Mouse (Mus musculus): ENCODE data around the gene Hist1h4n. TPM values are rescaled to one million over a fixed set of nuclear protein-coding genes. Genes with fewer than 3 reads are reported as not detected.
A peak's percentile ranks its signal among the peaks of the same experiment; 100 is the strongest.
"Not testable (repeated sequence)": the region's sequence is repeated elsewhere in the genome, so short reads cannot be mapped to it uniquely, and the experiment has no call there.

Gene Hist1h4n
- total RNA-seq, 2 experiments from 2014 or later = 33.0 to 84.6 TPM

- DNase-seq (ENCODE audit: low spot score in 2 of 2) = not testable (repeated sequence)
Measured at GRCm38 (mm10) chr13:21797163-21797562, 34.8 kb downstream of the Hist1h4n start.

- no peak for DNase-seq (ENCODE audit: low spot score in 2 of 2)
Measured at GRCm38 (mm10) chr13:21795584-21795983, 36.4 kb downstream of the Hist1h4n start.

DNA sequence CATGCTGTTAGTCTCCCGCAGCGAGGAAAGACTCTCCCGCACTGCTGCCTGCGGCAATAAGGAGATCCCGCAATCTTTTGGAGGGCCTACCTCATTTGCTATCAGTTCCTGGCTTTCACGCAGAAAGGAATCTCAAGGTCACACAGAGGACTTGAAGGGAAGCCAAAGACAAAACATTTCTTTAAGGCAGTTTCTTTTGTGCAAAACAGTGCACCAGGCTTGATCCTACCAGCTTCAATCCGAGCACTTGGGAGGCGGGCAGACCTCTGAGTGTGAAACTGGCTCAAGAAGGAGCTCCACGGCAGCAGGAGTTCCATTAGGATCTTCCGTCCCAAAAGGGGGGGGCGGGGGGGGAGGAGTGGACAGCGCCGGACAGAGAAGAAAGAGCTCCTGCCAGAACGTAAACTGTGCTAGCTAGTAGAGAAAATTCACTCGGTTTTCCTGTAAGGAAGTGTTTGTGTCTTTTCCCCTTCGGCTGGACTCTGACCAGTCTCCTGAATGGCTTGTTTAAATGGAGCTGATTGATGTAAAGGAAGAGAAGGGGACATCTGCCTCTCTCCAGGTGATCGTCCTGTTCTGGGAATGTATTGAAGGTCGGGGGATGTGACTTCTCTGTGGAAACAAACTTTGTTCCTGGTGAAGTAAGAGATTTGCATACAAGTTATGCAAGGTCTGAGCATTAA lies 41.3 kb downstream of the Hist1h4n start:
- no peak for DNase-seq (ENCODE audit: low spot score in 2 of 2)

DNA sequence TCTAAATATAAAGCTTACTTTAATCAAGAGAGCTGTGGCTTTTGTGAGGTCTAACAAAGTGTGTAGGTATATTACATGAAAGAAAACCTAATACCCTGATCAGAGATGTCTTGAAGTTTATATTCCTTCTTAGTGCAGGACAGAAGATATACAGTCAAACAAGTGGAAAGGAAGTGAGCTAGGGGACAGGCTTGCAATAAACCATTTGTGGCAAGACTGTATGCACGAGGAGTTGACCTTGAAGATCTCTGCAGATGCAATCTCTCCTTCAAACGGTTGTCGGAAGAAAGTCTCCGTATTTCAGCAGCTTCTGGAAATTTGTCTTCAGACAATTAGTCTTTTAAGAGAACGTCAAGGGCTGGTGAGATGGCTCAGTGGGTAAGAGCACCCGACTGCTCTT lies 42.1 kb downstream of the Hist1h4n start:
- no peak for DNase-seq (ENCODE audit: low spot score in 2 of 2)

GRCm38 (mm10) chr13:21787760-21788593 lies 44.0 kb downstream of the Hist1h4n start:
- no peak for DNase-seq (ENCODE audit: low spot score in 2 of 2)

DNA sequence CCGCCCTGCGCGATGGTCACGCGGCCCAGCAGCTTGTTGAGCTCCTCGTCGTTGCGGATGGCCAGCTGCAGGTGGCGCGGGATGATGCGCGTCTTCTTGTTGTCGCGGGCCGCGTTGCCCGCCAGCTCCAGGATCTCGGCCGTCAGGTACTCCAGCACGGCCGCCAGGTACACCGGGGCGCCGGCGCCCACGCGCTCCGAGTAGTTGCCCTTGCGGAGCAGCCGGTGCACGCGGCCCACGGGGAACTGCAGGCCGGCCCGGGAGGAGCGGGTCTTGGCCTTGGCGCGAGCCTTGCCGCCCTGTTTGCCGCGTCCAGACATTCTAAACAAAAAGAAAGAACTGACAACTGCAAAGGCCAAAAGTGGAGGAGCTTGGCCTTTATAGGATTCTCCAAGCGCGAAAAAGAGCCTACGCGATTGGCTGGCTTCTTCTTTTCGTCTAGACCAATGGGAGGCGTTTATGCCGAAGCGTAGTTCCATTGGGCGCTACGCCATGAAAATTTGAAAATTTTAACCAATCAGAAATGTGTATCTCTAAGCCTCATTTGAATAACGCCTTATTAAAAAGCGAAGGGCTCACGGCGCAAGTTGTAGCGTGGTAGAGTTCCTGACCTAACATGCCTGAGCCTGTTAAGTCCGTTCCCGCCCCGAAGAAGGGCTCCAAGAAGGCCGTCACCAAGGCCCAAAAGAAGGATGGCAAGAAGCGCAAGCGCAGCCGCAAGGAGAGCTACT lies 44.9 kb downstream of the Hist1h4n start, which contains the start of the genes Hist1h2an and Hist1h2bp:
Hist1h2an (minus strand) TSS at position 320 of the 731 bp plus-strand sequence.
Hist1h2bp (plus strand) TSS at position 563 of the 731 bp plus-strand sequence.
- DNase-seq (ENCODE audit: low spot score in 2 of 2) = peak; percentile 59 to 72

DNA sequence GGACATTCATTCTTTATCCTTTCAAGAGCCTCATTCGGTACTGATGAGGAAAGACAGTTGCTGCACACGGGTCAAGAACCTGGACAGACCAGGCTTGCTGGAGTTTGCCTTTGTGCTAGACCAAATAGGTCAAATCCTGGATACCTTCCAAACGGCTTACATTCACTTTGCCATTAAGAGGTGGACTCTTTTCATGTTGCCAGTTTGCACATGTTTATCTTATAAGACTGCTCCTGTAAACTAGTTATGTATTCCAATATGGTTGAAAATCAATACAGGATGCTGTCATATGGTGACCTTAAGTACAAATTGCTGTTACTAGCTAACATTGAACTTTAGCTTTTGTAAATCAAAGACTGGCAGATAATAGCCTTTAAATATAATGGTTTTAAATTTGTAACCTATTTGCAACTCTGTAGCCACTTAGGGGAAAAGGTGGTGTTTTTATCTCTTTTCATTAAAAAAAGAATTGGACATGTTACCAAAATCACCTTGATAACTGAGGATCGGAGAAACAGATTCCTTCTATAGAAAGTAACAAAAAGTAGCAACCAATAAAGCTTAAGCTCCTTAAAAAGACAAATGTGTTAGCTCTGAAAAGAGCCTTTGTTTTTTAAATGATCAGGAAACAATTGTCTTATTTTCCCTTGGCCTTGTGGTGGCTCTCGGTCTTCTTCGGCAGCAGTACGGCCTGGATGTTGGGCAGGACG lies 45.7 kb downstream of the Hist1h4n start:
- DNase-seq (ENCODE audit: low spot score in 2 of 2) = no peak

GRCm38 (mm10) chr13:21784311-21784710 lies 47.7 kb downstream of the Hist1h4n start:
- no peak for DNase-seq (ENCODE audit: low spot score in 2 of 2)

GRCm38 (mm10) chr13:21783734-21784161 lies 48.2 kb downstream of the Hist1h4n start:
- DNase-seq (ENCODE audit: low spot score in 2 of 2) = no peak

DNA sequence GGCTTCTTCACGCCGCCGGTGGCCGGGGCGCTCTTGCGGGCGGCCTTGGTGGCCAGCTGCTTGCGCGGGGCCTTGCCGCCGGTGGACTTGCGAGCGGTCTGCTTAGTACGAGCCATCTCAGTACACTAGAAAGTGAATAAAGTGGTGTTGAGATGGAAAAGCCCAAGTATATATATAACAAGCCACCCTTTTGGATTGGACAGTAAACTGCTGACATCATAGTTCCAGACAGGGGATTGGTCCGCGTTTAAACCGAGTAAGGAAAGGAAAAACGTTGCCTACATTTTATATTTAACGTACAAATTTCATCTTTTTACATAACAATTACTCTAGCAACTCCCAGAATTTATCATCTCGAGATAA lies 48.8 kb downstream of the Hist1h4n start, which contains the start of gene Hist1h3i:
Hist1h3i (minus strand) TSS at position 116 of the 363 bp plus-strand sequence.
- DNase-seq (ENCODE audit: low spot score in 2 of 2) = peak in 1 of 2 experiments; percentile 45

- not testable (repeated sequence) for DNase-seq (ENCODE audit: low spot score in 2 of 2)
Measured at GRCm38 (mm10) chr13:21782361-21783254, 49.4 kb downstream of the Hist1h4n start.

Small RNAs within 50 kb of the gene (microRNA-seq; reads per million reads assigned to microRNA genes)
- 0 reads per million in 2 experiments for gene Gm19658 (ENCODE audit: borderline number of aligned reads in 2 of 2)
- gene Gm44346 (ENCODE audit: borderline number of aligned reads in 2 of 2) = 0 reads per million in 2 experiments
- 0 reads per million in 2 experiments for gene Gm44466 (ENCODE audit: borderline number of aligned reads in 2 of 2)

Other genes with a start within 250 kb of the Hist1h4n start
- gene Olfr1362, start 218.2 kb downstream of the Hist1h4n start, total RNA-seq (2021) = not detected
- not detected for gene Olfr11, start 189.7 kb downstream of the Hist1h4n start, total RNA-seq (2021)
- not detected for gene Olfr1361, start 168.8 kb downstream of the Hist1h4n start, total RNA-seq (2021)
- gene Olfr1360, start 154.8 kb downstream of the Hist1h4n start, total RNA-seq (2021) = not detected
- not detected for gene Olfr1359, start 134.1 kb downstream of the Hist1h4n start, total RNA-seq (2021)
- 10 to 100 TPM; 21.3 to 23.3 TPM for gene Hist1h2bl, start 116.1 kb downstream of the Hist1h4n start, total RNA-seq (2021)
- 10 to 100 TPM; 21.4 to 30.6 TPM for gene Hist1h2ai, start 115.8 kb downstream of the Hist1h4n start, total RNA-seq (2021)
- gene Hist1h3h, start 114.5 kb downstream of the Hist1h4n start, total RNA-seq (2021) = 10 to 100 TPM; 25.1 to 28.5 TPM
- 1 to 10 TPM; 5.2 to 5.8 TPM for gene Hist1h2bm, start 110.2 kb downstream of the Hist1h4n start, total RNA-seq (2021)
- gene Hist1h4j, start 97.1 kb downstream of the Hist1h4n start, total RNA-seq (2021) = 1 to 10 TPM; 5.4 TPM
- gene Hist1h4k, start 81.7 kb downstream of the Hist1h4n start, total RNA-seq (2021) = 10 to 100 TPM; 76.7 to 88.9 TPM
- gene Hist1h2ak, start 78.4 kb downstream of the Hist1h4n start, total RNA-seq (2021) = 1 to 10 TPM; 7.9 to 8.1 TPM
- 10 to 100 TPM; 11.4 to 15.3 TPM for gene Hist1h2bn, start 78.1 kb downstream of the Hist1h4n start, total RNA-seq (2021)
- gene Hist1h1b, start 51.6 kb downstream of the Hist1h4n start, total RNA-seq (2021) = 10 to 100 TPM in 1 of 2 experiments, 1 to 10 TPM in 1; 8.8 to 12.2 TPM
- gene Hist1h3i, start 48.8 kb downstream of the Hist1h4n start, total RNA-seq (2021) = 10 to 100 TPM; 21.8 to 29.9 TPM
- gene Hist1h2an, start 45.0 kb downstream of the Hist1h4n start, total RNA-seq (2021) = 1 to 10 TPM; 2.5 to 4.4 TPM
- 1 to 10 TPM; 5.8 to 8.9 TPM for gene Hist1h2bp, start 44.7 kb downstream of the Hist1h4n start, total RNA-seq (2021)
- 10 to 100 TPM; 45.1 to 68.5 TPM for gene Hist1h2bq, start 22.0 kb downstream of the Hist1h4n start, total RNA-seq (2021)
- 10 to 100 TPM in 1 of 2 experiments, 1 to 10 TPM in 1; 3.6 to 44.2 TPM for gene Hist1h2ao, start 21.7 kb downstream of the Hist1h4n start, total RNA-seq (2021)
- gene Hist1h4m, start 20.4 kb downstream of the Hist1h4n start, total RNA-seq (2021) = 100 to 1,000 TPM; 185 to 195 TPM
- gene Hist1h2ap, start 1.3 kb upstream of the Hist1h4n start, total RNA-seq (2021) = 10 to 100 TPM in 1 of 2 experiments, 1 to 10 TPM in 1; 8.6 to 29.1 TPM
- 10 to 100 TPM; 43.9 to 68.8 TPM for gene Hist1h2br, start 1.5 kb upstream of the Hist1h4n start, total RNA-seq (2021)
- gene Zfp184, start 112.9 kb upstream of the Hist1h4n start, total RNA-seq (2021) = 1 to 10 TPM in 1 of 2 experiments, under 1 TPM in 1; 0.80 to 1.5 TPM
- gene Pom121l2, start 149.0 kb upstream of the Hist1h4n start, total RNA-seq (2021) = not detected
- gene Prss16, start 177.5 kb upstream of the Hist1h4n start, total RNA-seq (2021) = under 1 TPM in 1 of 2 experiments, not detected in 1; 0.96 TPM
- 10 to 100 TPM in 1 of 2 experiments, not detected in 1; 16.5 TPM for gene Hist1h2ah, start 203.4 kb upstream of the Hist1h4n start, total RNA-seq (2021)
- gene Hist1h2bk, start 203.7 kb upstream of the Hist1h4n start, total RNA-seq (2021) = 10 to 100 TPM; 18.0 to 23.9 TPM
- 10 to 100 TPM; 40.1 to 68.2 TPM for gene Hist1h4i, start 209.2 kb upstream of the Hist1h4n start, total RNA-seq (2021)
- gene Hist1h2ag, start 210.7 kb upstream of the Hist1h4n start, total RNA-seq (2021) = 10 to 100 TPM; 11.9 to 12.2 TPM
- gene Hist1h2bj, start 211.0 kb upstream of the Hist1h4n start, total RNA-seq (2021) = 10 to 100 TPM in 1 of 2 experiments, 1 to 10 TPM in 1; 8.0 to 15.6 TPM

Measured in adrenal gland, adult 18-20 months (tissue).